Mouse (Mus musculus) E14TG2a.4 (cell line): ENCODE measurements around the gene Msantd3.

Experiments used
- CTCF ChIP-seq: conservative IDR thresholded peaks from 2 replicates; pipeline ENCODE4 v1.5.1; 2014; ENCODE audit warnings: low read length
- POU5F1 ChIP-seq: IDR thresholded peaks from 2 replicates; pipeline ENCODE4 v1.6.1; 2014; ENCODE audit warnings: low read length, borderline replicate concordance

GRCm38 (mm10) chr4:48586099-48586821 lies 46.5 kb downstream of the Msantd3 start:
- TF ChIP-seq POU5F1 (no peak), CTCF (no peak)
